Mouse (Mus musculus) heart, adult 2 months (tissue): Measurements from ENCODE around the gene Camk1d.

Experiments used
- EP300 ChIP-seq: fragments of 200-500 bp; IDR thresholded peaks from 2 replicates; pipeline ENCODE4 v1.6.1; 2011; ENCODE audit warnings: low read depth, low read length, control low read depth; ENCODE audit not compliant: insufficient read depth
- POLR2A ChIP-seq: fragments of 200-500 bp; IDR thresholded peaks from 2 replicates; pipeline ENCODE4 v1.6.1; 2011; ENCODE audit warnings: mild to moderate bottlenecking, low read depth, low read length, control low read depth; ENCODE audit not compliant: insufficient read depth

DNA sequence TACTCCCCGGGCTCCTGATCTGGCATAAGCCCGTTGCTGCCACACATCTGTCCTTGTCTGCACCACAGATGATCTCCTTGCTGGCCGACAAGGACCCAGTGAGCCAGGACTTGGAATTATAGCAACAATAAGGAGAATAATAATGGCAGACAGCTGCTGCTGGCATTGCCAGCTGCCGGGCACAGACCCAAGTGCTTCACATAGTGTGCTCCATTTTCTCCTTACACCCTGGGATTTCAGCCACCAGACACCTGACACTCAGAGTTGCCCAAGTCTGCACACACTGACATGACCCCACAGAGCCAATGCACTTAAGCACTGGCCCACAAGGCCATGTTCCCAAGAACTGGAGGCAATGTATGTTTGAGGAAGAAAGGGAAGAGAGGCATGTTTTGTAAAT is 214.7 kb downstream of the Camk1d start:
- 0 out of 2 replicates have a peak, but pooled peaks have one; percentile 48 for TF ChIP-seq EP300
- no peak for TF ChIP-seq POLR2A
